Mouse (Mus musculus) T-helper 17 cell (primary cell): Measurements from ENCODE around the gene Ctse.
"Not testable (repeated sequence)": the region's sequence is repeated elsewhere in the genome, so short reads cannot be mapped to it uniquely, and the experiment has no call there.

Experiments
- in situ Hi-C, 2 experiments: fragments of 300-600 bp; cut with MboI, MseI; formaldehyde crosslinking; loops; 1 replicate in 1 of 2; 2 replicates in 1 of 2; pipeline ENCODE4 v1.15.1; 2025; ENCODE audit warnings: high pct_unique_total_duplicates in 2 of 2

Gene Ctse

GRCm38 (mm10) chr1:131637791-131638540 is at the start of gene Ctse:
TSS of gene Ctse (plus strand) at chr1:131638306.
- in situ Hi-C loops = no loop called here

DNA sequence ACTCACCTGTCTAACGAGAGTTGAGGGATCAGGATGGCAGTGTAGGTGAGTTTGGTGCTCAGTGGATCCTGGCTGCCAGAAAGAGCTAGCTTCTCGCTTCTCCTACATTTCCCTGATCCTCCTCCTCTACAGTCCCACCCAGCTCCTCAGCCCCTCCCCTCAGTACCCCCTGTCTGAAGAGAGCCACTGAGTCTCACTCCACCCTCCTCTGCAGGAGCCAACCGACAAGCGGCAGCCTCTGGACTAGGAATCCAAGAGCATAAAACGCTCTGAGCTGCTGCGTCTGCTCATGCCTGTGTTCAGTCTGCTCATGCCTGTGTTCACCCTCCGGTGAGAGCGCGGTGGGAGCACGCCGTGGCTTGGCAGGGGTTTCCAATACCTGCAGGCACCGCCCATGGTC is 39.2 kb upstream of the Ctse start, which contains the start of gene Avpr1b:
Avpr1b (plus strand) TSS at position 335 of the 400 bp plus-strand sequence.
- in situ Hi-C loops = loop anchor here in 1 of 2 experiments (10.0 kb wide), 1 partner anchor 176 kb away; no protein-coding TSS in a partner anchor

GRCm38 (mm10) chr1:131600314-131600713 is 37.8 kb upstream of the Ctse start:
- in situ Hi-C loops = no loop called here

- in situ Hi-C loops = no loop called here
Observed at GRCm38 (mm10) chr1:131606719-131607118, 31.4 kb upstream of the Ctse start.

DNA sequence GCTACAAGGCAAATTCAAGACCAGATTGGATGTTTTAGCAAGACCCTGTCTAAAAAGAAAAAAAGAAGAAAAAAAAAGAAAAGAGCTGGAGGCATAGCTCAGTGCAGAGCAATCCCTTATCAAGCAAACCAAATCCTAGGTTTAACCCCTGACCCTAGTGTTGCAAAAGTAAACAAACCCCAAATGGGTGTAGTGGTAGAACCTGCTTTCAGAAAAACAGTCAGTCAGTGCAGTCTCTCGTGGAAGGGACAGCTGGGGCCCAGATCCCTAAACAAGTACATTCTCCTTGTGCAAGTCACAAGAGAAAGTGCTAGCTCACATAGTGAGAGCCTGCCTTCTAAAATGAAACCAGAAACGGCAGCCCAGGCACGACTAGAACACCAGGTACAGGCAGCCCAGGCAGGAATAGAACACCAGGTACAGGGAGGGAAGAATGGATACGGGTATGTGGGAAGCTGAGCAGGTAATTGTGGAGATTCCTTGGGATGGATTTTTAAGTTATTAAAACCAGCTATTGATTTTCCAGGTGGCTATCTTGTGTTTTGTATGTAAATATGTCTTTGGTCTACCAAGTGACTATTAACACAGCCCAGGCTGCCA is 25.4 kb upstream of the Ctse start:
- in situ Hi-C loops = loop anchor here (5.0 kb wide), 2 partner anchors 50 to 145 kb away; no protein-coding TSS in a partner anchor

DNA sequence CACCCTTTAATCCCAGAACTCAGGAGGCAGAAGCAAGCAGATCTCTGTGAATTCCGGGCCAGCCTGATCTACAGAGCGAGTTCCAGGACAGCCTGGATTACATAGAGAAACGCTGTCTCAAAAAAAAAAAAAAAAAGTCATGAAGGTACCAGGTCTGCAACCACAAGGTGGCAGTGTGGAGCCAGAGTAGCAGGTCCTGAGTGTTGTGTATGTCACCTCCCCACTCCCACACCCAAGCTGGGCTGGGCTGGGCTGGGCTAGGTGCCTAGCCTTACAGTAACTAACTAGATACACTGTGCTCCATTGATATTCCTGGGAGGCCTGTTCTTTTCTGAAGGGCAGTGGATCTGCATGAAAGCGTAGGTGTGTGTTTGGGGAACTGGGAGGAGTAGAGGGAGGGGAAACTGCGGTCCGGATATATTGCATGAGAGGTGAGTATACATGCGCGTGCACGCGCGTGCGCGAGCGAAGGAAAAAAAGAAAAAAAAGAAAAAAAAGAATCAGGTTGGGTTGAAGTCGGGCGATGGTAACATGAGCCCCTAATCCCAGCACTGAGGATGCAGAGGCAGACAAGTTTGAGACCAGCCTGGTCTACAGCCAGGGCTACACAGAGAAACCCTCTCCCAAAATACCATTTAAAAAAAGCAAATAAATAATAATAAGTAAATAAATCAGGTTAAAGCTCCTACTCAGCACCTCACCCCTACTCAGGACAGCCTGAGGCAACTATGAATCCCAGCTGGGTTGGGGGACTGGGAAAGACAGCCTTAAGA is 24.6 kb upstream of the Ctse start:
- in situ Hi-C loops = loop anchor here (5.0 kb wide), 2 partner anchors 49 to 144 kb away; no protein-coding TSS in a partner anchor

- in situ Hi-C loops = loop anchor here (5.0 kb wide), 2 partner anchors 48 to 143 kb away; no protein-coding TSS in a partner anchor
Observed at GRCm38 (mm10) chr1:131614641-131615040, 23.5 kb upstream of the Ctse start.

GRCm38 (mm10) chr1:131616131-131616530 is 22.0 kb upstream of the Ctse start:
- in situ Hi-C loops = no loop called here

DNA sequence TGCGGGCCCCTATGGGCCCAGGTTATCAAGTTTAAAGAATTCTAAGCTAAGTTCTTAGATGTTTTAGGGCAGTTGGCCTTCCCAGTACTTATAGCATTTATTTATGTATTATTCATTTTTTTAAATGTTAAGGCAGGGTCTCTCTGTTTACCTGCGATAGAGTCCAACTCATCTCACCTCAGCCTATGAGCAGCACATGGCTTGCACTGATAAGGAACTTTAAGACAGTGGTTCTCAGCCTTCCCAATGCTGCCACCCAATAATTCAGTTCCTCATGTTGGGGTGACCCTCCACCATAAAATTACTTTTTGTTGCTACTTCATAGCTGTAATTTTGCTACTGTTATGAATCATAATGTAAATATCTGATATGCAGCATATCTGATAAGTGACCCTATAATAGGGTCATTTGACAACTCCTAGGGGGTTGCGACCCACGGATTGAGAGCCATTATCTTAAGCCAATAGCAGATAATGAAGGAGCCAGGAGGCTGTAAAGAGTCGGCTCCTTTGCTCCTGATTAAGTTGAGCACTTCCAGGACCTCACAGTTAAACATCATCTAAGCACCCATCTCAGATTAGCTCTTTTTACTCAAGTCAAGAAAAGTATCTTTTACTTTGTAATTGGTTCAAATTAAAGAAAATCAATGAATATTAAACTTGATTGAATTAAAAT is 21.4 kb upstream of the Ctse start:
- in situ Hi-C loops = no loop called here

- in situ Hi-C loops = no loop called here
Observed at GRCm38 (mm10) chr1:131618576-131618975, 19.5 kb upstream of the Ctse start.

DNA sequence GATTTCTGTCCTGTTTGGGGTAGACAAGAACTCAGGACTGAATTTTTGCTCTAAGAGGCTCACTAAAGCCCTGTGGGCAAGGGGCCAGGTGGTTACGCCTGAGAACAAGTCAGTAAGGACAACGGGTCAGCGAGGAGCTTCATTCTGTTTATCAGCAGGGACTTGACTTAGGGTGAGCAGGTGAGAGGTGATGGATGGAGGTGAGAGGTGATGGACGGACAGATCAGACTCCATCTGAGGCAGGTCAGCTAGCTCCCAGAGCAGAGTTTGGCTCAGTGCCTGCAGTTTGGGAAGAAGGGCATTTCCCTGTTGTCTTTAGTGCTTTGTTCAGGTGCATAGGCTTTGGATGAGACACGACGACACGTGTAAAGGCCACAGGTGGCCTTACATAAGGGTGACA is 18.8 kb upstream of the Ctse start:
- in situ Hi-C loops = no loop called here

DNA sequence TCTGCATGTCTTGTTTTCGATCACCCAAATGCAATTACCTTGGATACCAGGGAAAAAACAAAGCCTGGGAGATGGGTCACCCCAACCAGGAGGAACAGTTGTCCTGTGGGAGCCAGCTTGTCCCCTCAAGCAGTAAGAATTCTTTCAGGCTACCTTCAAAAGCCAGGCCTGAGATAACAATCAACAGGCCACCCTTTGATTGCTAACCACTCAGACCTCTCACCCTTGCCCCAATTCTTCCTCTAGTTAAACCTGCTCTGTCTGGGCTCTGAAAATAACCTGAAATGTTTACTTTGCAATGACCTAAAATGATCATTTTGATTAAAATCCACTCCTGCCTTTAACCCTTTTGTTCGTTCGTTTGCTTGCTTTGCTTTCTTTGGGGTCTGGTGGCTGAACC is 14.5 kb upstream of the Ctse start:
- in situ Hi-C loops = loop anchor here (5.0 to 10.0 kb wide), 3 partner anchors 39 to 851 kb away; partner anchors contain the start of gene Rbbp5 (in 1 of the 2)

DNA sequence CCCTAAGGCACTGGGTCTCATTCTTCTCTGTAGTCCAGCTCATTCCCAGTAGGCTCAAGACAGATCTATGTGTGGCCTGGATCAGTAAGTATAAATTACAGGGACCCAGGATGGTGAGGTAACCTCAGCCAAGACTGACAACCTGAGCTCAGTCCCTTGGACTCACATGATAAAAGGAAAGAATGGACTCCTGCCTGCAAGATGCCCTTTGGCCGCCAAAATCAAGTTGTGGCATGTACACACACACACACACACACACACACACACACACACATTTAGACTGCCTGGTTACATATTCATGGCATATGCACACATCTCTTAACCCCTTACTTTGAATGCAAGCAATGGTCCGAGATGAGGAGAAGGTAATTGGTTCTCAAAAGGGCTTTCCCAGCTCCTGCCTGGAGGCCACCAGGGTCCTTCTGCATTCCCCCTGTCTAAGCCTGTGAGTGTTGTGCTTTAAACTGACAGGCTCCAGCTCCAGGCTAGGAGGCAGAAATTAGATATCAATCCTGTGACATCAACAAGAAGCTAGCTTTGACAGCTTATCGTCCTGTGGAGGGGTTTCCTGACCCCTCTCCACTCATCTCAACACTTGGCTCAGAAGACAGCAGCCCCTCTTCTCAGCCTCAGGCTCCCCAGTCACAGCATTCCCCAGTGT is 13.8 kb upstream of the Ctse start:
- in situ Hi-C loops = loop anchor here (5.0 to 10.0 kb wide), 3 partner anchors 38 to 850 kb away; partner anchors contain the start of gene Rbbp5 (in 1 of the 2)

- in situ Hi-C loops = loop anchor here in 1 of 2 experiments (10.0 kb wide), 1 partner anchor 849 kb away; the partner anchor contains the start of gene Rbbp5
Observed at GRCm38 (mm10) chr1:131626200-131626599, 11.9 kb upstream of the Ctse start.

DNA sequence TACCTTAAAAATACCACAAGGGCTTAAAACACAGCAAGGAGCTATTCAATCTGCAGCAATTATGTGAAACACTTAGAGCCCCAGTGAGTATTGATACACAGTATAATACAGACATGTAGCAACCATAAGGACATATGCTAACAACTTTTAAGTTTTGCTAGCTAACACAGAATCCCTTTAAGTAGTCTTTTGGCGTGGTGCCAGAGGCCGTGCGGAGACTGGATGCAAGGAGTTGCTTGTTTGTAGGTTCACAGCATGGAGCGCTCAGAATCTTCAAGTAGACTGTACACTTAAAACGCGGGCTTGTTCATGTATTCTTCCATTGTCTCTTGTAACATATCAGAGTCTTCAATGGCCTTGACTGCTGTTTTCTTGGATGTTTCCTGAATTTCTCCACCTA is 5.9 kb upstream of the Ctse start:
- in situ Hi-C loops = not testable (repeated sequence)

DNA sequence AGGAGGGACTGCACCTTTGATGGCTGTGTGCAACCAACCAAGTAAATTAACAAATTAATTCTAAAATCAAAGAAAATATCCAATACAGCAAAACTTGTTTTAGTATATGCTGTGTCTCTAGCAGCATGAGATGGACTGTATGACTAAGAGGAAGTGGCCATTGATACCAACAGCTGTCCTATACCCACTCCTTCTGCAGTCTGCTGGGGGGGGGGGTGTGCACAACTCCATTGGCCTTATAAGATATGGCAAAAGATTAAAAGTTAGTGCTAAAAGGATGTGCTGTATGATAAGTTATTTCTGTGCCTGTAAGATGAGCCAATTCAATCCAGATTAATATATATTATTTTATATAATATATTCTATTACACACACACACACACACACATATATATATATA is 3.6 kb upstream of the Ctse start:
- in situ Hi-C loops = no loop called here

DNA sequence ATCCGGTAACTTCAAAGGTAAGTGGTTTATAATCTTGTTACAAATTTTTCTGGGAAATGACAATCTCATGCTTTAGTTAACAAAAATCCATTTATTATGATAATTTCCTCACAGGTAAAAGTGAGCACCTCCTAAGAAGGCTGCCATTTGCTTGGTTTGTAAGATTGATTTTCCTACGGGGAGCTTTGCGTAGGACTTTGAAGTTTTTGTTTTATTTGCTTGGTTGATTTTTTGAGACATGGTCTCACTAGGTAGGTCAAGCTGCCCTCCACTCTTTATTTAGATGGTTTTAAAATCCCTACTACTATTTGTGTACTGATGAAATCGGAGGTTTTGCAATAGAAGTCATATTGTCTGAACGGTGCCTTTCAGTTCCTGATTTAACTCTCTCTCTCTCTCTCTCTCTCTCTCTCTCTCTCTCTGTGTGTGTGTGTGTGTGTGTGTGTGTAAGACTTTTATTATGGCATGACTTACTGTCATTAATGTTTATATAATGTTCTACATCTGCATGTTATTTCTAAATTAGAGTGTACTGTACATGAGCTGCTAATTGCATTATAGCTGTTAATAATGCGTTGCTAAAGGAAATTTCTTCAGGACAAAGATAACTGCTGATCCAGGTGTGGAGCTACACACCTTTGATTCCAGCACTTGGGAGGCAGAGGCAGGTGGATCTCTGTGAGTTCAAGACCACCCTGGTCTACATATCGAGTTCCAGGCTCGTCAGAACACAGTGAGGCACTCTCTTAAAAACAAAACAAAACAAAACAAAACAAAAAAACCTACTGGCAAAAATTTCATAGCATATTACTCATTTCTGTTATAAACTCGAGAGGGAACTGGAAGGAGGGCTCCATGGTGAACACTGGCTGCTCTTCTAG is 675 bp downstream of the Ctse start:
- in situ Hi-C loops = no loop called here

DNA sequence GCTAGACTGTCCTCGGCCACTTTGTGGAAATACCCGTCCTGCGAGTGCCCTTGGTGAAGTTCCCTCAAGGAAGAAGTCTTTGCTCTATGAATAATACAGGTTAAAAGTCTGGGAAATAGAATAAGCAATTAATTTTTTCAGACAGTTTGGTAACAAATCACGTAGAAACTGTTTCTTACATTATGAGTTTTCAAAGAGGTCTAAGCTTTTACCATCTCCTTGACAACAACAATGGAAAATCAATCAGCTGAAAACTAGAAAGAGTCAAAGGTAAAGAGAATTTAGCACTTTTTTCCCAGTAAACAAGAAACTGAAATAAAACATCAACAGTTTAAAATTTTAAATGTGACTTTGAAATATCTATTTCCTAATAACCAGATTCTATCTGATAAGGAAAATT is 2.0 kb downstream of the Ctse start:
- in situ Hi-C loops = no loop called here

GRCm38 (mm10) chr1:131641565-131641964 is 3.5 kb downstream of the Ctse start:
- in situ Hi-C loops = no loop called here

GRCm38 (mm10) chr1:131642251-131642650 is 4.1 kb downstream of the Ctse start:
- in situ Hi-C loops = no loop called here
